9 mouse cellular contexts compared by ENCODE assay signal in genomic region chr5:111416048-111416447, GRCm38 (mm10). TPM values are rescaled to one million over a fixed set of nuclear protein-coding genes. Genes with fewer than 3 reads are reported as not detected.
A peak's percentile ranks its signal among the peaks of the same experiment; 100 is the strongest.
DNase-seq lines count a peak whose midpoint lies in the region; ATAC-seq and TF ChIP-seq lines count a peak whose summit lies in the region.
"Had no signal": no experiment of that assay in that cellular context is flagged by ENCODE, and none has a peak within 500 bp of the region (broad histone marks: within the 10 kb centered on the region; RNA-seq: fewer than 3 reads in every experiment).

No protein-coding gene starts in this region.

- intact Hi-C loops in heart, postnatal 25 days (cut with DNase I) = loop anchor here (2.0 to 5.0 kb wide), 3 partner anchors 51 to 116 kb away; no protein-coding TSS in a partner anchor
- intact Hi-C loops in left cerebral cortex, postnatal 10 days (cut with DNase I) = loop anchor here (2.0 kb wide), 1 partner anchor 267 kb away; no protein-coding TSS in a partner anchor

- peaks cover 37% of the 10 kb centered on the region for H3K27me3 ChIP-seq in heart, embryonic 12.5 days (replicated peaks)
- H3K27me3 ChIP-seq in hindbrain, postnatal 0 days (ENCODE audit: insufficient read depth, low read length) = 0 out of 2 replicates have a peak, but pooled peaks cover 3% of the 10 kb centered on the region
- H3K27me3 ChIP-seq in midbrain, postnatal 0 days (ENCODE audit: insufficient read depth, low read length) = no peaks in the 10 kb centered on the region
- peaks cover 17% of the 10 kb centered on the region for H3K27me3 ChIP-seq in cerebellum, adult 2 months (ENCODE audit: control insufficient read depth, insufficient read depth, low read length)

- no peak for TF ChIP-seq POLR2A in cerebellum, adult 2 months (IDR thresholded peaks at IDR 0.05; ENCODE audit: borderline replicate concordance, insufficient read depth, low read length)

- H3K9ac ChIP-seq in heart, embryonic 12.5 days = peak overlapping the region; percentile 93
- H3K9ac ChIP-seq in hindbrain, postnatal 0 days (replicated peaks; ENCODE audit: low read length) = peak overlapping the region; percentile 85
- H3K9ac ChIP-seq in midbrain, postnatal 0 days (replicated peaks; ENCODE audit: low read length, poor library complexity, severe bottlenecking) = peak overlapping the region; percentile 91

- H3K4me3 ChIP-seq in heart, embryonic 12.5 days = peak overlapping the region; percentile 87
- peak overlapping the region; percentile 88 for H3K4me3 ChIP-seq in hindbrain, postnatal 0 days (ENCODE audit: low read length)
- peak overlapping the region; percentile 90 for H3K4me3 ChIP-seq in midbrain, postnatal 0 days (ENCODE audit: low read depth, low read length)
- H3K4me3 ChIP-seq in cerebellum, adult 2 months (replicated peaks; ENCODE audit: insufficient read depth, low read depth, low read length) = no peak overlapping the region
- H3K4me3 ChIP-seq: myocyte had no signal

- peak overlapping the region; percentile 85 for H3K4me2 ChIP-seq in heart, embryonic 12.5 days
- peak overlapping the region; percentile 96 for H3K4me2 ChIP-seq in hindbrain, postnatal 0 days (ENCODE audit: low read depth, low read length)
- peak overlapping the region; percentile 92 for H3K4me2 ChIP-seq in midbrain, postnatal 0 days (ENCODE audit: low read depth, low read length, poor library complexity, severe bottlenecking)

- TF ChIP-seq CTCF in hindbrain, postnatal 0 days (IDR thresholded peaks at IDR 0.05; ENCODE audit: low read depth) = peak; percentile 11; the same call in 1 of the 2 replicates
- TF ChIP-seq CTCF in midbrain, postnatal 0 days (IDR thresholded peaks at IDR 0.05) = no peak
- TF ChIP-seq CTCF in cerebellum, adult 2 months (IDR thresholded peaks at IDR 0.05; ENCODE audit: borderline replicate concordance, insufficient read depth, low read depth, low read length) = no peak

- peaks cover 8% of the 10 kb centered on the region for H3K36me3 ChIP-seq in heart, embryonic 12.5 days
- no peaks in the 10 kb centered on the region for H3K36me3 ChIP-seq in hindbrain, postnatal 0 days (ENCODE audit: insufficient read depth, low read length)
- H3K36me3 ChIP-seq in midbrain, postnatal 0 days (ENCODE audit: insufficient read depth, low read length) = peaks cover 7% of the 10 kb centered on the region; the same call in 1 of the 2 replicates

- no peak for ATAC-seq in heart, embryonic 12.5 days (ENCODE audit: insufficient number of reproducible peaks, low FRiP score)
- ATAC-seq in hindbrain, postnatal 0 days = no peak
- ATAC-seq in midbrain, postnatal 0 days (ENCODE audit: low FRiP score) = no peak
- no peak for ATAC-seq in cerebellum, adult (ENCODE audit: insufficient number of reproducible peaks, low FRiP score, low TSS enrichment)

- H3K4me1 ChIP-seq in heart, embryonic 12.5 days (replicated peaks) = peaks cover 46% of the 10 kb centered on the region
- H3K4me1 ChIP-seq in hindbrain, postnatal 0 days (ENCODE audit: insufficient read depth, low read length) = peaks cover 11% of the 10 kb centered on the region; the same call in 1 of the 2 replicates
- H3K4me1 ChIP-seq in midbrain, postnatal 0 days (ENCODE audit: insufficient read depth, low read length) = 0 out of 2 replicates have a peak, but pooled peaks cover 5% of the 10 kb centered on the region
- peaks cover 4% of the 10 kb centered on the region; the same call in 1 of the 2 replicates for H3K4me1 ChIP-seq in cerebellum, adult 2 months (ENCODE audit: control insufficient read depth, insufficient read depth, low read length)

- WGBS in heart, embryonic 12.5 days = 2% methylated on average over 13 of the region's 13 CpGs
- WGBS in hindbrain, postnatal 0 days = 2% methylated on average over 13 of the region's 13 CpGs
- WGBS in midbrain, postnatal 0 days = 1% methylated on average over 13 of the region's 13 CpGs
- 9% methylated on average over 13 of the region's 13 CpGs for WGBS in cerebellum, adult 2 months

- H3K27ac ChIP-seq in heart, embryonic 12.5 days (ENCODE audit: poor library complexity, severe bottlenecking) = no peak overlapping the region
- H3K27ac ChIP-seq in hindbrain, postnatal 0 days = no peak overlapping the region
- peak overlapping the region; percentile 90; the same call in 1 of the 2 replicates for H3K27ac ChIP-seq in midbrain, postnatal 0 days (ENCODE audit: low read depth, low read length)
- H3K27ac ChIP-seq in cerebellum, adult 2 months (ENCODE audit: insufficient read depth, low read length) = no peak overlapping the region

- no peak for DNase-seq in heart, postnatal 25 days (ENCODE audit: low spot score)
- DNase-seq in embryo, embryonic 10.5 days (ENCODE audit: low spot score) = peak; percentile 78
- peak; percentile 66 for DNase-seq in hindbrain, postnatal 0 days (ENCODE audit: low spot score)
- peak; percentile 54 for DNase-seq in midbrain, postnatal 0 days (ENCODE audit: low spot score)
- no peak for DNase-seq in cerebellum, adult 2 months
- no peak for DNase-seq in left cerebral cortex, postnatal 10 days (ENCODE audit: extremely low spot score in 1 of 2, low spot score in 2 of 2)

- no peaks in the 10 kb centered on the region for H3K9me3 ChIP-seq in heart, embryonic 12.5 days (replicated peaks)
- no peaks in the 10 kb centered on the region for H3K9me3 ChIP-seq in hindbrain, postnatal 0 days (ENCODE audit: low read length)
- no peaks in the 10 kb centered on the region for H3K9me3 ChIP-seq in midbrain, postnatal 0 days (ENCODE audit: low read length)

RNA-seq across cellular contexts. Expression of gene Mn1, which starts 1.1 kb away (rescaled TPM):
- 8.0 and 8.2 TPM in 2 replicates for polyA plus RNA-seq in heart, embryonic 12.5 days (2016; fragmentation: Nextera tagmentation; extraction: Ambion mirVana)
- total RNA-seq in heart, postnatal 25 days (2021) = 10 to 100 TPM; 16.7 to 20.5 TPM
- 71.5 and 87.2 TPM in 2 replicates for total RNA-seq in hindbrain, postnatal 0 days (2014; rRNA removed)
- polyA plus RNA-seq in hindbrain, postnatal 0 days (2015; fragmentation: Nextera tagmentation; extraction: Ambion mirVana) = 27.0 and 32.9 TPM in 2 replicates
- total RNA-seq in midbrain, postnatal 0 days (2014; rRNA removed) = 112 and 139 TPM in 2 replicates
- 49.6 and 49.8 TPM in 2 replicates for polyA plus RNA-seq in midbrain, postnatal 0 days (2015; fragmentation: Nextera tagmentation; extraction: Ambion mirVana)
- 2.4 and 3.3 TPM in 2 replicates for polyA plus RNA-seq in cerebellum, adult 2 months (2012; rRNA removed)
- 10 to 100 TPM; 63.5 to 70.7 TPM for total RNA-seq in left cerebral cortex, postnatal 10 days (2021)

Comparison
In these comparisons a context has a peak if more than half of its experiments do, and no peak if none do; other contexts are left out.
1. DNase-seq: peak in embryo, embryonic 10.5 days (single experiment), hindbrain, postnatal 0 days (single experiment) and midbrain, postnatal 0 days (single experiment); none in heart, postnatal 25 days (single experiment), cerebellum, adult 2 months (0 of 2) and left cerebral cortex, postnatal 10 days (0 of 2).
2. Peak in every context shown above with its lines, with median percentiles within 50 percentile points of each other: H3K4me2 ChIP-seq and H3K9ac ChIP-seq.